In the genomic region with DNA sequence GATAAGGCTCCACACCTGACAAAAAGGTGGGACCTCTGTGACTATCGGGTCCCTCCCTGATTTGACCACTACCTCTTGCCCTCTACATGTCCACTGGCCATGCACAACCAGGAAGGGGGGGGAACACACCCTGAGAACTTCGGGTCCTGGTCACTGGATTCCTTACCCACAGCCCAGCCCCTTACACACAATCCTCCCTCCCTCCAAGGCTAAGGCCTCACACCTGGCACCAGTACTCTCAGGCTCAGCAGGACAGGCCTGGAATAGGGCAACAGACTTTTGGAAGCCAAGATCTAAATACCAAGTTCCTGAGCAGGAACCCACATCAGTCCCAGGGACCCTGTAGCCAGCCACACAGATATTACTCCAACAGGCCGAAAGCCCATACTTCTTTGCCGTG, we compare ENCODE assay signal across 18 mouse cellular contexts. TPM values are rescaled to one million over a fixed set of nuclear protein-coding genes. Genes with fewer than 3 reads are reported as not detected.
DNase-seq lines count a peak whose midpoint lies in the region; ATAC-seq and TF ChIP-seq lines count a peak whose summit lies in the region.
"Had no signal": no experiment of that assay in that cellular context is flagged by ENCODE, and none has a peak within 500 bp of the region (broad histone marks: within the 10 kb centered on the region; RNA-seq: fewer than 3 reads in every experiment).

No protein-coding gene starts in this region.

- 64% methylated on average over 4 of the region's 4 CpGs for WGBS in kidney, adult 2 months
- 80% methylated on average over 4 of the region's 4 CpGs for WGBS in intestine, postnatal 0 days
- WGBS in liver, embryonic 15.5 days (ENCODE audit: insufficient replicate concordance) = 68% methylated on average over 4 of the region's 4 CpGs
- 93% methylated on average over 4 of the region's 4 CpGs for WGBS in midbrain, embryonic 14.5 days

- peak overlapping the region; percentile 17; the same call in 1 of the 2 replicates for H3K27ac ChIP-seq in kidney, adult 2 months (ENCODE audit: insufficient read depth, low read depth, low read length)
- H3K27ac ChIP-seq in intestine, postnatal 0 days (ENCODE audit: low read depth, low read length) = peak overlapping the region; percentile 85
- peak overlapping the region; percentile 61; the same call in 1 of the 2 replicates for H3K27ac ChIP-seq in liver, embryonic 15.5 days (replicated peaks)
- no peak overlapping the region for H3K27ac ChIP-seq in midbrain, embryonic 14.5 days (replicated peaks; ENCODE audit: low read depth, low read length)
- H3K27ac ChIP-seq: heart, embryonic 15.5 days; limb, embryonic 13.5 days; lung, embryonic 15.5 days had no signal

- no peak for TF ChIP-seq POLR2A in kidney, adult 2 months (IDR thresholded peaks at IDR 0.05; ENCODE audit: low read depth, low read length)

- ATAC-seq in intestine, postnatal 0 days = no peak
- no peak for ATAC-seq in liver, embryonic 15.5 days (ENCODE audit: insufficient read depth)
- ATAC-seq in midbrain, embryonic 14.5 days (ENCODE audit: low FRiP score, low TSS enrichment) = no peak
- ATAC-seq: forebrain, embryonic 14.5 days had no signal

- no peaks in the 10 kb centered on the region; the same call in 1 of the 2 replicates for H3K36me3 ChIP-seq in kidney, adult 2 months (ENCODE audit: control insufficient read depth, insufficient read depth, low read length)
- H3K36me3 ChIP-seq in intestine, postnatal 0 days (ENCODE audit: control insufficient read depth, insufficient read depth) = peaks cover 49% of the 10 kb centered on the region
- H3K36me3 ChIP-seq in liver, embryonic 15.5 days (replicated peaks) = peaks cover 64% of the 10 kb centered on the region
- peaks cover 53% of the 10 kb centered on the region for H3K36me3 ChIP-seq in midbrain, embryonic 14.5 days (ENCODE audit: control insufficient read depth, insufficient read depth, low read length)

- TF ChIP-seq CTCF in kidney, adult 2 months (conservative IDR thresholded peaks at IDR 0.05; ENCODE audit: insufficient read depth, insufficient read length, low read depth, low read length) = no peak
- TF ChIP-seq CTCF in intestine, postnatal 0 days (IDR thresholded peaks at IDR 0.05; ENCODE audit: low read depth) = no peak

- no peaks in the 10 kb centered on the region for H3K9me3 ChIP-seq in intestine, postnatal 0 days (ENCODE audit: control insufficient read depth)
- H3K9me3 ChIP-seq in liver, embryonic 15.5 days (replicated peaks) = no peaks in the 10 kb centered on the region
- no peaks in the 10 kb centered on the region for H3K9me3 ChIP-seq in midbrain, embryonic 14.5 days (ENCODE audit: control insufficient read depth, low read length)
- H3K9me3 ChIP-seq: heart, embryonic 15.5 days; limb, embryonic 13.5 days; lung, embryonic 15.5 days had no signal

- H3K4me3 ChIP-seq in kidney, adult 2 months (ENCODE audit: insufficient read depth, low read depth, low read length) = no peak overlapping the region
- no peak overlapping the region for H3K4me3 ChIP-seq in intestine, postnatal 0 days (ENCODE audit: low read depth, low read length)
- no peak overlapping the region for H3K4me3 ChIP-seq in liver, embryonic 15.5 days (replicated peaks)
- no peak overlapping the region for H3K4me3 ChIP-seq in midbrain, embryonic 14.5 days (replicated peaks; ENCODE audit: low read depth, low read length)
- H3K4me3 ChIP-seq: erythroblast, embryonic 14.5 days; heart, embryonic 15.5 days; limb, embryonic 13.5 days; lung, embryonic 15.5 days had no signal

- no peaks in the 10 kb centered on the region for H3K27me3 ChIP-seq in kidney, adult 2 months (replicated peaks; ENCODE audit: control insufficient read depth, insufficient read depth, low read length)
- no peaks in the 10 kb centered on the region for H3K27me3 ChIP-seq in intestine, postnatal 0 days (replicated peaks; ENCODE audit: control insufficient read depth, insufficient read depth, low read length)
- no peaks in the 10 kb centered on the region for H3K27me3 ChIP-seq in liver, embryonic 15.5 days
- no peaks in the 10 kb centered on the region for H3K27me3 ChIP-seq in midbrain, embryonic 14.5 days (ENCODE audit: control insufficient read depth, insufficient read depth, low read length)
- H3K27me3 ChIP-seq: heart, embryonic 15.5 days; limb, embryonic 13.5 days; lung, embryonic 15.5 days had no signal

- peak; percentile 86 for DNase-seq in heart, adult 11 months
- DNase-seq in heart, adult 18-20 months = no peak
- DNase-seq in kidney, adult 2 months = peak; percentile 6
- DNase-seq in kidney, postnatal 14 days = no peak
- DNase-seq in midbrain, embryonic 14.5 days = no peak
- DNase-seq: cerebellum, adult 18-20 months; layer of hippocampus, postnatal 36 days; lung, postnatal 4 days; right cerebral cortex, postnatal 25 days; thymus, postnatal 14 days had no signal

- peak overlapping the region; percentile 44 for H3K4me2 ChIP-seq in intestine, postnatal 0 days (replicated peaks; ENCODE audit: low read depth)
- H3K4me2 ChIP-seq in liver, embryonic 15.5 days = no peak overlapping the region
- H3K4me2 ChIP-seq in midbrain, embryonic 14.5 days (ENCODE audit: low read length) = no peak overlapping the region
- H3K4me2 ChIP-seq: heart, embryonic 15.5 days; limb, embryonic 13.5 days; lung, embryonic 15.5 days had no signal

- H3K9ac ChIP-seq in intestine, postnatal 0 days (ENCODE audit: low read depth, low read length) = no peak overlapping the region
- no peak overlapping the region for H3K9ac ChIP-seq in liver, embryonic 15.5 days
- H3K9ac ChIP-seq in midbrain, embryonic 14.5 days (replicated peaks; ENCODE audit: low read length) = no peak overlapping the region
- H3K9ac ChIP-seq: heart, embryonic 15.5 days; limb, embryonic 13.5 days; lung, embryonic 15.5 days had no signal

- H3K4me1 ChIP-seq in kidney, adult 2 months (ENCODE audit: control insufficient read depth, insufficient read depth, low read length) = peaks cover 39% of the 10 kb centered on the region
- peaks cover 5% of the 10 kb centered on the region; the same call in 1 of the 2 replicates for H3K4me1 ChIP-seq in intestine, postnatal 0 days (replicated peaks; ENCODE audit: control insufficient read depth, insufficient read depth, low read length)
- peaks cover 86% of the 10 kb centered on the region for H3K4me1 ChIP-seq in liver, embryonic 15.5 days (replicated peaks)
- H3K4me1 ChIP-seq in midbrain, embryonic 14.5 days (ENCODE audit: control insufficient read depth, insufficient read depth, low read length) = peaks cover 51% of the 10 kb centered on the region

RNA-seq across cellular contexts. Expression of gene Rhbdl1, which starts 1.8 kb away (rescaled TPM):
- 1 to 10 TPM; 1.8 to 2.3 TPM for total RNA-seq in heart, adult 18-20 months (2021)
- polyA plus RNA-seq in kidney, adult 2 months (2012; rRNA removed) = 9.2 and 13.9 TPM in 2 replicates
- 1.4 and 1.9 TPM in 2 replicates for polyA plus RNA-seq in intestine, postnatal 0 days (2015; fragmentation: Nextera tagmentation; extraction: Ambion mirVana)
- 0.25 and 0.48 TPM in 2 replicates for polyA plus RNA-seq in liver, embryonic 15.5 days (2015; fragmentation: Nextera tagmentation; extraction: Ambion mirVana)
- 45.5 and 57.4 TPM in 2 replicates for polyA plus RNA-seq in midbrain, embryonic 14.5 days (2014; fragmentation: Nextera tagmentation; extraction: Ambion mirVana)
- total RNA-seq: hematopoietic stem cell, adult 5-6 weeks had no signal

RNA-seq across cellular contexts. Expression of gene Gm20683, which starts 2.7 kb away (rescaled TPM):
- 1 to 10 TPM; 1.2 to 3.3 TPM for total RNA-seq in heart, adult 18-20 months (2021)
- polyA plus RNA-seq in kidney, adult 2 months (2012; rRNA removed) = 26.3 and 50.3 TPM in 2 replicates
- 0.54 and 0.90 TPM in 2 replicates for polyA plus RNA-seq in intestine, postnatal 0 days (2015; fragmentation: Nextera tagmentation; extraction: Ambion mirVana)
- 0.46 and 0.52 TPM in 2 replicates for polyA plus RNA-seq in liver, embryonic 15.5 days (2015; fragmentation: Nextera tagmentation; extraction: Ambion mirVana)
- polyA plus RNA-seq in midbrain, embryonic 14.5 days (2014; fragmentation: Nextera tagmentation; extraction: Ambion mirVana) = 8.0 and 12.9 TPM in 2 replicates

RNA-seq across cellular contexts. Expression of gene Stub1, which starts 5.7 kb away (rescaled TPM):
- 100 to 1,000 TPM; 113 to 128 TPM for total RNA-seq in heart, adult 18-20 months (2021)
- 140 and 144 TPM in 2 replicates for polyA plus RNA-seq in kidney, adult 2 months (2012; rRNA removed)
- 245 and 246 TPM in 2 replicates for polyA plus RNA-seq in intestine, postnatal 0 days (2015; fragmentation: Nextera tagmentation; extraction: Ambion mirVana)
- 114 and 130 TPM in 2 replicates for polyA plus RNA-seq in liver, embryonic 15.5 days (2015; fragmentation: Nextera tagmentation; extraction: Ambion mirVana)
- polyA plus RNA-seq in midbrain, embryonic 14.5 days (2014; fragmentation: Nextera tagmentation; extraction: Ambion mirVana) = 310 and 386 TPM in 2 replicates

RNA-seq across cellular contexts. Expression of gene Rhot2, which starts 5.7 kb away (rescaled TPM):
- total RNA-seq in heart, adult 18-20 months (2021) = 100 to 1,000 TPM; 138 to 140 TPM
- 133 and 147 TPM in 2 replicates for polyA plus RNA-seq in kidney, adult 2 months (2012; rRNA removed)
- polyA plus RNA-seq in intestine, postnatal 0 days (2015; fragmentation: Nextera tagmentation; extraction: Ambion mirVana) = 18.1 and 20.4 TPM in 2 replicates
- 10.8 and 12.6 TPM in 2 replicates for polyA plus RNA-seq in liver, embryonic 15.5 days (2015; fragmentation: Nextera tagmentation; extraction: Ambion mirVana)
- polyA plus RNA-seq in midbrain, embryonic 14.5 days (2014; fragmentation: Nextera tagmentation; extraction: Ambion mirVana) = 9.6 and 16.8 TPM in 2 replicates

RNA-seq across cellular contexts. Expression of gene Jmjd8, which starts 10.2 kb away (rescaled TPM):
- 10 to 100 TPM; 28.0 to 34.0 TPM for total RNA-seq in heart, adult 18-20 months (2021)
- polyA plus RNA-seq in kidney, adult 2 months (2012; rRNA removed) = 132 and 139 TPM in 2 replicates
- 22.7 and 23.0 TPM in 2 replicates for polyA plus RNA-seq in intestine, postnatal 0 days (2015; fragmentation: Nextera tagmentation; extraction: Ambion mirVana)
- 19.6 and 25.2 TPM in 2 replicates for polyA plus RNA-seq in liver, embryonic 15.5 days (2015; fragmentation: Nextera tagmentation; extraction: Ambion mirVana)
- polyA plus RNA-seq in midbrain, embryonic 14.5 days (2014; fragmentation: Nextera tagmentation; extraction: Ambion mirVana) = 48.9 and 50.2 TPM in 2 replicates

Comparison
In these comparisons a context has a peak if more than half of its experiments do, and no peak if none do; other contexts are left out.
1. DNase-seq: peak in heart, adult 11 months (single experiment) and kidney, adult 2 months (single experiment); none in heart, adult 18-20 months (0 of 2), kidney, postnatal 14 days (single experiment) and midbrain, embryonic 14.5 days (single experiment).